Mouse (Mus musculus): Measurements from ENCODE around the gene Patz1.

DNA sequence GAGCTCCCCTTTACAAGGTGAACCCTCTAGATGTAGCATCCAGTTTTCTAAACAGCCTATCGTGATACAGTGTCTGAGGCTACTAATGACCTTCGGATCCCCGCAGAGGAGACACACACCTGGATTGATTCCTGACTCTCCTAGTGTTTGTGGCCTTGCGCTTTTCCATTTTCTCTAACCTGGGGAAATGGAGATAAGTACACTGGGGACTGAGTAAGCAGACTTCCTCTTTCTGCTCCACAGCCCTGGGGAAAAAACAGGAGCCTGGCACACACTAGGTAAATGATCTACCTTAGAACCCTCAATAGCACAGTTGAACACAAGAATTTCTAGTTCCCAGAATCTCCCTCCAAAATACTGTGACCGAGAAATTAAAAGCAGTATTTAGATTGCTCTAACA lies 753 bp upstream of the Patz1 start:
- TF ChIP-seq POLR2A (IDR thresholded peaks at IDR 0.05; ENCODE audit: low read depth, low read length) (no peak), CTCF (conservative IDR thresholded peaks at IDR 0.05; ENCODE audit: insufficient read depth, insufficient read length, low read depth, low read length) (no peak)

All from kidney, adult 2 months (tissue).